Mouse (Mus musculus): ENCODE results near the gene Psme2b.
"Not testable (repeated sequence)": the region's sequence is repeated elsewhere in the genome, so short reads cannot be mapped to it uniquely, and the experiment has no call there.

DNA sequence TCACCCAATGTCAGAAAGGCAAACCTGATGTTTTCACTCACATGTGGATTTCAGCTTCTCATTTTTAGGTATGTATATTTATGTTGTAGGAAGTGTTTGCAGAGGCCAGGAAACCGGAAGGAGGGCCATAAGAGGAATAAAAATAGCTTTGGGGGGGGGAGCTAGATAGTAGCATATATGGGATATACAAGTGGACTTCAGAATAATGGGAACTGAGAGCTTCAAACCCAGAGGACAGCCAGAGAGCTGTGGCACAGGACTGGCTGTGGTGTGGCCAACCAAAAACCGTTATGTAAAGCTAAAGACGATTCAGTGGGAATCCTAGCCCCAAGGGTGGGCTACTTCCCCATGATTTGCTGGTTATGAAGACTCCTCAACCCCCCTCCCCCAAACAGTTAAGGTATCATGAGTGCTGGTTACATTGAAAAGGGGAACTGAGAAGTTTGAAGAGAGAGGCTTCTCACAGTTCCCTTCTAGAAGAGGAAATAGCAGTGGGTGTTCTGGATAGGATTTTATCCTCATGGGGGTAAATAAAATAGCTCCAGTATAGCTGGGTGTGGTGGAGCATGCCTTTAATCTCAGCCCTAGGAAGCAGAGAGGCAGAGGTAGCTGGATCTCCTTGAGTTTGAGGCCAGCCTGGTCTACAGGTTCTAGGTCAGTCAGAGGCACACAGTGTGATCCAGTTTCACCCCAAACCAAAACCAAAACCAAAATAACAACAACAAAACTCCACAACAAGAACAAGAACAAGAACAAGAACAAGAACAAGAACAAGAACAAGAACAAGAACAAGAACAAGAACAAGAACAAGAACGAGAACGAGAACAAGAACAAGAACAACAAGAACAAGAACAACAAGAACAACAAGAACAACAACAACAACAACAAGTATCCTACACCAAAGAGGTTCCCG is 45.1 kb downstream of the Psme2b start:
- not testable (repeated sequence) for TF ChIP-seq POLR2A (IDR thresholded peaks at IDR 0.05; ENCODE audit: control insufficient read depth, extremely low read depth, insufficient read depth, low read length, poor library complexity); CTCF (IDR thresholded peaks at IDR 0.05; ENCODE audit: borderline replicate concordance, control insufficient read depth, extremely low read depth, insufficient read depth, low read length, poor library complexity)

All from thymus, adult 2 months (tissue).